Comparison of ENCODE assay signal across 8 mouse cellular contexts in the genomic region with DNA sequence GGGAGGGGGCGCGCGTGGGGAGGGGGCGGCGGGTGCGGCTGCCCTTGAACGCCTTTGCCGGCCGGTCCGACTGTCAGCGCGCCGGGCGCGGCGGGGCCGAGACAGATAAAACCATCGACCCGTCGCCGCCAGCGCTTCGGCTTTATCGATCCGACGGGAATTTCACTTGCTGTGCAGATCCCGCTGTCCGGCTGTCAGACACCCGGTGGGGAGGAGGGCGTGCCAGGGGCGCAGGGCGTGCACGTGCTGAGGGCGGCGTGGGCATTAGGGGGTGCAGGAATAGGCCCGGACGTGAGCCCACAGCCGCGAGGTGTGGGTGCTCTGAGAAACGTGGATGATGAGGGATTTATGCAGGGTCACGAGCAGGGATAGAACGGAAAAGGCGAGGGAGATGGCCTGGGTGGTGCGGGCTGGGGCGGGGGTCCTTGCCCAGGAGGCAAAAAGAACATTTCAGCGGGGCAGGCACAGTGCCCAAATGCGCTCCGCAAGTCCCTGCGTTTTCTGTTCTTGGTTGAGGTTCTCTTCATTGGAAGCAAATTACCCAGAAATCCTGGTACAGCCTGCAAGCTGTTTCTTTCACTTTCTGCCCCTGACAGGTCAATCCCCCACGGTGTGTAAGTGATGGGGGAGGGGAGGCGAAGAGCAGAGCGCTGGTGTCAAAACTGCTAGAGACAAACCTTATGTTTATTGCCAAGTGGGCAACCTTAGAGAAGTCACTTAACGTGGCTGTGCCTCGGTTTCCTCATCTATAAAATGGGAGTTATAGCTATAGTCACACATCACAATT. TPM values are rescaled to one million over a fixed set of nuclear protein-coding genes. Genes with fewer than 3 reads are reported as not detected.
DNase-seq lines count a peak whose midpoint lies in the region; ATAC-seq lines count a peak whose summit lies in the region.

No protein-coding gene starts in this region.

- no peak overlapping the region for H3K27ac ChIP-seq in heart, embryonic 16.5 days (ENCODE audit: low read length)
- no peak overlapping the region for H3K27ac ChIP-seq in intestine, embryonic 16.5 days (ENCODE audit: low read length)

- no peak for DNase-seq in heart, adult 8-10 months (ENCODE audit: low spot score)
- peak; percentile 60 for DNase-seq in embryo, embryonic 11 days
- DNase-seq in neural tube, embryonic 10.5 days (ENCODE audit: extremely low spot score, low spot score): peak; percentile 49
- DNase-seq in gastrocnemius, postnatal 10 days: no peak
- no peak for DNase-seq in frontal cortex, postnatal 10 days (ENCODE audit: low spot score in 2 of 2)
- DNase-seq in left cerebral cortex, adult 11 months (ENCODE audit: low spot score): no peak

- no peaks in the 10 kb centered on the region for H3K36me3 ChIP-seq in heart, embryonic 16.5 days (ENCODE audit: control insufficient read depth, insufficient read depth)
- H3K36me3 ChIP-seq in intestine, embryonic 16.5 days (ENCODE audit: control insufficient read depth, insufficient read depth, low read length): no peaks in the 10 kb centered on the region

- H3K9me3 ChIP-seq in heart, embryonic 16.5 days (replicated peaks; ENCODE audit: control insufficient read depth, low read length): no peaks in the 10 kb centered on the region
- no peaks in the 10 kb centered on the region for H3K9me3 ChIP-seq in intestine, embryonic 16.5 days (ENCODE audit: control insufficient read depth, low read length)

- peak overlapping the region; percentile 90 for H3K4me2 ChIP-seq in heart, embryonic 16.5 days (ENCODE audit: low read depth, low read length)
- peak overlapping the region; percentile 87 for H3K4me2 ChIP-seq in intestine, embryonic 16.5 days (ENCODE audit: low read depth, low read length)

- no peaks in the 10 kb centered on the region for H3K4me1 ChIP-seq in heart, embryonic 16.5 days (ENCODE audit: control insufficient read depth, insufficient read depth, low read length)
- peaks cover 10% of the 10 kb centered on the region for H3K4me1 ChIP-seq in intestine, embryonic 16.5 days (ENCODE audit: control insufficient read depth, insufficient read depth, low read length)

- H3K9ac ChIP-seq in heart, embryonic 16.5 days (ENCODE audit: low read length): peak overlapping the region; percentile 71
- H3K9ac ChIP-seq in intestine, embryonic 16.5 days (ENCODE audit: low read depth, low read length): peak overlapping the region; percentile 56

- no peak; the same call in 1 of the 2 replicates for ATAC-seq in heart, embryonic 16.5 days (replicated peaks; ENCODE audit: extremely low read depth, insufficient read depth, low FRiP score)
- 0 out of 2 replicates have a peak, but pooled peaks have one; percentile 26 for ATAC-seq in intestine, embryonic 16.5 days

- peak overlapping the region; percentile 46 for H3K4me3 ChIP-seq in heart, embryonic 16.5 days (ENCODE audit: low read length)
- H3K4me3 ChIP-seq in intestine, embryonic 16.5 days (ENCODE audit: low read length): peak overlapping the region; percentile 49

- peaks cover 16% of the 10 kb centered on the region for H3K27me3 ChIP-seq in heart, embryonic 16.5 days (ENCODE audit: control insufficient read depth, insufficient read depth, low read length)
- peaks cover 51% of the 10 kb centered on the region for H3K27me3 ChIP-seq in intestine, embryonic 16.5 days (replicated peaks; ENCODE audit: control insufficient read depth, insufficient read depth, low read length)

- WGBS in heart, embryonic 16.5 days: 14% methylated on average over 53 of the region's 54 CpGs
- WGBS in intestine, embryonic 16.5 days: 6% methylated on average over 54 of the region's 54 CpGs

RNA-seq across cellular contexts. Expression of a gene that starts 52.5 kb away (rescaled TPM):
- polyA plus RNA-seq in heart, embryonic 16.5 days (2015; fragmentation: Nextera tagmentation; extraction: Ambion mirVana): 0.85 and 0.95 TPM in 2 replicates
- under 1 TPM in 2 of 4 experiments, not detected in 2; 0.22 to 0.35 TPM for total RNA-seq in heart, adult 8-10 months (2022)
- 0.40 and 0.47 TPM in 2 replicates for polyA plus RNA-seq in intestine, embryonic 16.5 days (2015; fragmentation: Nextera tagmentation; extraction: Ambion mirVana)
- under 1 TPM in 1 of 2 experiments, not detected in 1; 0.25 TPM for total RNA-seq in gastrocnemius, postnatal 10 days (2021)

RNA-seq across cellular contexts. Expression of a gene that starts 52.7 kb away (rescaled TPM):
- 36.8 and 39.9 TPM in 2 replicates for polyA plus RNA-seq in heart, embryonic 16.5 days (2015; fragmentation: Nextera tagmentation; extraction: Ambion mirVana)
- 10 to 100 TPM; 22.3 to 37.6 (median 30.1) TPM for total RNA-seq in heart, adult 8-10 months (2022)
- polyA plus RNA-seq in intestine, embryonic 16.5 days (2015; fragmentation: Nextera tagmentation; extraction: Ambion mirVana): 11.2 and 11.8 TPM in 2 replicates
- 1 to 10 TPM; 5.5 to 7.6 TPM for total RNA-seq in gastrocnemius, postnatal 10 days (2021)

Comparison
In these comparisons a context has a peak if more than half of its experiments do, and no peak if none do; other contexts are left out.
1. DNase-seq: peak in embryo, embryonic 11 days (single experiment) and neural tube, embryonic 10.5 days (single experiment); none in heart, adult 8-10 months (single experiment), gastrocnemius, postnatal 10 days (single experiment), frontal cortex, postnatal 10 days (0 of 2) and left cerebral cortex, adult 11 months (single experiment).